Mouse (Mus musculus) embryonic facial prominence, embryonic 14.5 days (tissue): ENCODE results near the gene Gapvd1. TPM values are rescaled to one million over a fixed set of nuclear protein-coding genes. Genes with fewer than 3 reads are reported as not detected.
A peak's percentile ranks its signal among the peaks of the same experiment; 100 is the strongest.
"Not testable (repeated sequence)": the region's sequence is repeated elsewhere in the genome, so short reads cannot be mapped to it uniquely, and the experiment has no call there.

Source experiments
- ATAC-seq: fragments of 200-750 bp; cut with Nextera tagmentation; 2 replicates; pipeline ENCODE4 v1.8.0; 2017; ENCODE audit warnings: low read depth, moderate number of reproducible peaks, moderate TSS enrichment
- DNase-seq: peaks from one replicate; pipeline ENCODE4 v3.0.0-alpha.2; 2015; ENCODE audit warnings: low spot score
- H3K27ac ChIP-seq: fragments of 300-500 bp; sonication (generic); replicated peaks from 2 replicates; pipeline ENCODE4 v1.5.1; 2014; ENCODE audit warnings: low read depth, mild to moderate bottlenecking, low read length, moderate library complexity
- H3K27me3 ChIP-seq: fragments of 300-500 bp; sonication (generic); replicated peaks from 2 replicates; pipeline ENCODE4 v1.6.1; 2014; ENCODE audit warnings: low read length; ENCODE audit not compliant: control insufficient read depth, insufficient read depth
- H3K36me3 ChIP-seq: fragments of 300-500 bp; sonication (generic); 2 replicates; pipeline ENCODE4 v1.6.1; 2014; ENCODE audit warnings: low read length, mixed read lengths; ENCODE audit not compliant: control insufficient read depth, insufficient read depth
- H3K4me1 ChIP-seq: fragments of 300-500 bp; sonication (generic); 2 replicates; pipeline ENCODE4 v1.6.1; 2014; ENCODE audit warnings: antibody characterized with exemption, low read length; ENCODE audit not compliant: control insufficient read depth, insufficient read depth
- H3K4me2 ChIP-seq: fragments of 300-500 bp; sonication (generic); 2 replicates; pipeline ENCODE4 v1.6.1; 2014; ENCODE audit warnings: low read depth, mild to moderate bottlenecking, low read length, moderate library complexity, mixed read lengths
- H3K4me3 ChIP-seq: fragments of 300-500 bp; sonication (generic); 2 replicates; pipeline ENCODE4 v1.5.1; 2014; ENCODE audit warnings: low read depth, mild to moderate bottlenecking, low read length
- H3K9ac ChIP-seq: fragments of 300-500 bp; sonication (generic); 2 replicates; pipeline ENCODE4 v1.6.1; 2014; ENCODE audit warnings: low read depth, mild to moderate bottlenecking, low read length, moderate library complexity, mixed read lengths
- H3K9me3 ChIP-seq: fragments of 300-500 bp; sonication (generic); 2 replicates; pipeline ENCODE4 v1.6.1; 2016; ENCODE audit warnings: low read length; ENCODE audit not compliant: control insufficient read depth
- WGBS: fragments of 180-500 bp; shearing (Covaris S2); extraction: QIAGEN DNeasy Blood & Tissue Kit; methylation state at CpG from one replicate; pipeline ENCODE4 v1.1.7; 2014; 5-methylcytosine and 5-hydroxymethylcytosine counted together
- polyA plus RNA-seq: library from polyadenylated mRNA; unstranded; fragments of >200 nt; fragmentation: Nextera tagmentation; extraction: Ambion mirVana; gene quantifications from 2 replicates; pipeline ENCODE4 v1.2.1, GENCODE M21; 2014

The Gapvd1 gene
- 87.2 and 92.3 TPM in 2 replicates for polyA plus RNA-seq

GRCm38 (mm10) chr2:34754551-34755358 is at the start of gene Gapvd1:
Gene Gapvd1, minus strand, starts transcription at chr2:34755232.
- Histone ChIP-seq H3K9ac (peak within 1 kb of the TSS; percentile 97), H3K4me1 (0 out of 2 replicates have a peak, but pooled peaks cover 2% of the 10 kb centered on the region), H3K27ac (peak within 1 kb of the TSS; percentile 85), H3K4me2 (peak within 1 kb of the TSS; percentile 69), H3K27me3 (no peaks in the 10 kb centered on the region), H3K36me3 (no peaks in the 10 kb centered on the region), H3K9me3 (no peaks in the 10 kb centered on the region), H3K4me3 (peak within 1 kb of the TSS; percentile 95)
- ATAC-seq, result no peak
- peak; percentile 55 for DNase-seq
- WGBS, result 1% methylated on average over 14 of the region's 14 CpGs

GRCm38 (mm10) chr2:34804815-34805214 is 49.8 kb upstream of the Gapvd1 start:
- Histone ChIP-seq H3K36me3 (peaks cover 40% of the 10 kb centered on the region), H3K27ac (no peak overlapping the region), H3K4me2 (no peak overlapping the region), H3K27me3 (no peaks in the 10 kb centered on the region), H3K4me1 (peaks cover 13% of the 10 kb centered on the region), H3K9me3 (no peaks in the 10 kb centered on the region), H3K9ac (no peak overlapping the region), H3K4me3 (no peak overlapping the region)
- WGBS, result 80% methylated on average over 1 of the region's 1 CpGs
- DNase-seq (no peak), ATAC-seq (no peak)

- Histone ChIP-seq H3K27ac (no peak overlapping the region), H3K4me1 (peaks cover 14% of the 10 kb centered on the region), H3K4me3 (no peak overlapping the region), H3K36me3 (peaks cover 40% of the 10 kb centered on the region), H3K9ac (no peak overlapping the region), H3K4me2 (peak overlapping the region; percentile 71), H3K27me3 (no peaks in the 10 kb centered on the region), H3K9me3 (no peaks in the 10 kb centered on the region)
- DNase-seq (no peak), ATAC-seq (no peak)
- whole genome bisulfite sequencing, result 96% methylated on average over 2 of the region's 2 CpGs
Measured at GRCm38 (mm10) chr2:34804172-34804571, 49.1 kb upstream of the Gapvd1 start.

- no peak overlapping the region for H3K27ac ChIP-seq
- H3K4me3 ChIP-seq, result peak overlapping the region; percentile 21
- H3K4me1 ChIP-seq, result peaks cover 18% of the 10 kb centered on the region
- H3K4me2 ChIP-seq, result peak overlapping the region; percentile 71
- H3K9me3 ChIP-seq, result no peaks in the 10 kb centered on the region
- H3K9ac ChIP-seq, result 0 out of 2 replicates have a peak overlapping the region, but pooled peaks have one; percentile 34
- ATAC-seq (no peak), DNase-seq (no peak)
- H3K27me3 ChIP-seq, result no peaks in the 10 kb centered on the region
- H3K36me3 ChIP-seq, result peaks cover 36% of the 10 kb centered on the region
- 65% methylated on average over 3 of the region's 3 CpGs for WGBS
Measured at GRCm38 (mm10) chr2:34803746-34804145, 48.7 kb upstream of the Gapvd1 start.

- Histone ChIP-seq H3K4me2 (peak overlapping the region; percentile 71), H3K4me3 (peak overlapping the region; percentile 65), H3K36me3 (peaks cover 29% of the 10 kb centered on the region), H3K9ac (peak overlapping the region; percentile 87), H3K4me1 (peaks cover 19% of the 10 kb centered on the region)
- peak; percentile 22 for DNase-seq
- peak; percentile 49 for ATAC-seq
- H3K27me3 ChIP-seq, H3K9me3 ChIP-seq, H3K27ac ChIP-seq: not testable (repeated sequence)
- under 1% methylated on average over 16 of the region's 32 CpGs for whole genome bisulfite sequencing
Measured at GRCm38 (mm10) chr2:34802565-34803245, 47.7 kb upstream of the Gapvd1 start.

- DNase-seq, result peak; percentile 100
- Histone ChIP-seq H3K4me3 (peak overlapping the region; percentile 65), H3K27me3 (no peaks in the 10 kb centered on the region), H3K36me3 (peaks cover 27% of the 10 kb centered on the region), H3K9me3 (no peaks in the 10 kb centered on the region), H3K4me1 (peaks cover 19% of the 10 kb centered on the region), H3K27ac (peak overlapping the region; percentile 71), H3K9ac (peak overlapping the region; percentile 87), H3K4me2 (peak overlapping the region; percentile 41; the same call in 1 of the 2 replicates)
- peak; percentile 96 for ATAC-seq
- WGBS, result 6% methylated on average over 38 of the region's 39 CpGs
Measured at GRCm38 (mm10) chr2:34801516-34802482, 46.8 kb upstream of the Gapvd1 start.

DNA sequence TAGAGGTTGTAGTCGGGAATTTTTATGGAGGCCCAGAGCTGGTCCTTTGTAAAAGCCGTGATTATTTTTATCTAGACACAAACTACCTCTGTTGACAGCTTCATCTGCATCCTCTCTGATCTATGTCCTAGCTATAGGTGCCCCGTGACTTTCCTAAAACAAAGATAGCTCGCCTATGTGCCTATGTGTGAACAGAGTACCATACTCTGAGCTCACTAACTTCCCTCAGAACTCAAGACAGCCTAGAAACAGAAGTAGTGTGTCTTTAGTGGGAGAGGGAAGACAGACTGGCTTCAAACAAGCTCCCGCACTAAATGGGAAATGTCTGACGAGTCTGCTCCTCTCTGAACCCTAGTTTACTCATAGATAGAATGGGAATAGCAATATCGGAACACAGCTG is 45.3 kb upstream of the Gapvd1 start:
- no peak for ATAC-seq
- 81% methylated on average over 7 of the region's 7 CpGs for WGBS
- DNase-seq, result no peak
- Histone ChIP-seq H3K9ac (no peak overlapping the region), H3K9me3 (no peaks in the 10 kb centered on the region), H3K4me3 (peak overlapping the region; percentile 73), H3K36me3 (peaks cover 26% of the 10 kb centered on the region; the same call in 1 of the 2 replicates), H3K4me2 (peak overlapping the region; percentile 75), H3K4me1 (peaks cover 19% of the 10 kb centered on the region), H3K27ac (peak overlapping the region; percentile 82; the same call in 1 of the 2 replicates), H3K27me3 (no peaks in the 10 kb centered on the region)
